Mouse (Mus musculus): ENCODE measurements at regions not wholly inside any gene's neighbourhood (a gene's known extent, or its start where the extent isn't known, plus 50 kb on each side); places are given as distances from the start of the nearest gene placed in this dataset.

DNA sequence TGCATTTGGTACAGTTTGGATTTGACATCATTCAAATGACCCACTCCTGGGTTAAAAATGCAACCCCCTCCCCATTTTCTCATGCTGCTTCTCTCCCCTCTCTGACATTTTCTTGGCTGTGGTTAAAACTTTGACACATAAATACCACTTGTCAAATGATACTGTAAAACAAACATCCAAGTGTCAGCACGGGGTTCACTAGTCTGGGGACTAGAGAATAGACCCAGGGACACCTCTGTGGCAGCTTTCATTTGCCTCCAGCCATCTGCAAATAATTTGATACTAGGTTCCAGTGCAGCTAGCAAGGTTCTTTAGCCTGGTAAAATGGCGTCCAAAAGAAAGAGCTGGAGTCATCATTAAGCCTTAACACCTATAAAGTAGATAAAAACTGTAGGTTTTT is 312.7 kb upstream of the Sfrp2 start:
- TF ChIP-seq POLR2A (IDR thresholded peaks at IDR 0.05; ENCODE audit: low read depth, low read length) (no peak), EP300 (IDR thresholded peaks at IDR 0.05; ENCODE audit: low read length) (no peak), SIN3A (IDR thresholded peaks at IDR 0.05; ENCODE audit: low read length) (no peak), TCF12 (IDR thresholded peaks at IDR 0.05; ENCODE audit: low read depth, low read length) (no peak), CHD1 (IDR thresholded peaks at IDR 0.05; ENCODE audit: low read depth, low read length) (no peak), CTCF (conservative IDR thresholded peaks at IDR 0.05 in 1 of 2, IDR thresholded peaks at IDR 0.05 in 1 of 2; ENCODE audit: low read depth in 2 of 2, low read length in 2 of 2) (no peak), KAT2A (IDR thresholded peaks at IDR 0.05; ENCODE audit: insufficient replicate concordance, low read length) (no peak), RCOR1 (conservative IDR thresholded peaks at IDR 0.05; ENCODE audit: low read depth, low read length) (no peak), GABPA (IDR thresholded peaks at IDR 0.05; ENCODE audit: insufficient replicate concordance, low read depth, low read length) (no peak), IRF4 (IDR thresholded peaks at IDR 0.05; ENCODE audit: low read depth, low read length) (no peak)

All from CH12.LX (cell line).